Comparison of ENCODE assay signal across 11 mouse cellular contexts in the genomic region with DNA sequence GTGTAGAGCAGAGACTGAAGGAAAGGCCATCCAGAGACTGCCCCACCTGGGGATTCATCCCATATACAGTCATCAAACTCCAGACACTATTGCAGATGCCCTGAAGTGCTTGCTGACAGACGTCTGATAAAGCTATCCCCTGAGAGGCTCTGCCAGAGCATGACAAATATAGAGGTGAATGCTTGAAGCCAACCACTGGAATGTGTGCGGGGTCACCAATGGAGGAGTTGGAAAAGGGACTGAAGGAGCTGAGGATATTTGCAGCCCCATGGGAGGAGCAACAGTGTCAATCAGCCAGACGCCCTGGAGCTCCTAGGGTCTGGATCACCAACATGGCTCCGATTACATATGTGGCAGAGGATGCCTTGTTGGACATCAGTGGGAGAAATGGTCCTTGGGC.
"Had no signal": no experiment of that assay in that cellular context is flagged by ENCODE, and none has a peak within 500 bp of the region (broad histone marks: within the 10 kb centered on the region; RNA-seq: fewer than 3 reads in every experiment).

No protein-coding gene starts in this region.

- H3K4me2 ChIP-seq: limb, embryonic 13.5 days; neural tube, embryonic 13.5 days; stomach, embryonic 15.5 days had no signal

- H3K4me3 ChIP-seq: limb, embryonic 13.5 days; neural tube, embryonic 13.5 days; stomach, embryonic 15.5 days had no signal

- H3K27ac ChIP-seq: limb, embryonic 13.5 days; liver, embryonic 14.5 days; neural tube, embryonic 13.5 days; stomach, embryonic 15.5 days had no signal

- DNase-seq: kidney, postnatal 14 days; left cerebral cortex, postnatal 4 days; lung, adult 18-20 months; midbrain, embryonic 14.5 days; right cerebral cortex, postnatal 14 days; thymus, adult 2 months; thymus, postnatal 25 days had no signal

- H3K9me3 ChIP-seq: limb, embryonic 13.5 days; neural tube, embryonic 13.5 days; stomach, embryonic 15.5 days had no signal

- H3K36me3 ChIP-seq: limb, embryonic 13.5 days; neural tube, embryonic 13.5 days; stomach, embryonic 15.5 days had no signal

- H3K4me1 ChIP-seq: limb, embryonic 13.5 days; neural tube, embryonic 13.5 days; stomach, embryonic 15.5 days had no signal

- H3K9ac ChIP-seq: limb, embryonic 13.5 days; liver, embryonic 14.5 days; neural tube, embryonic 13.5 days; stomach, embryonic 15.5 days had no signal

- H3K27me3 ChIP-seq: limb, embryonic 13.5 days; neural tube, embryonic 13.5 days; stomach, embryonic 15.5 days had no signal
